Mouse (Mus musculus) limb, embryonic 12.5 days (tissue): ENCODE data around the gene Enpp1. TPM values are rescaled to one million over a fixed set of nuclear protein-coding genes. Genes with fewer than 3 reads are reported as not detected.

ENCODE experiments used
- ATAC-seq: fragments of 200-750 bp; cut with Nextera tagmentation; 2 replicates; pipeline ENCODE4 v1.8.0; 2017; ENCODE audit warnings: low read depth, moderate TSS enrichment; ENCODE audit not compliant: insufficient number of reproducible peaks, insufficient read depth, low FRiP score, low TSS enrichment
- H3K27ac ChIP-seq: fragments of 300-500 bp; sonication (generic); 2 replicates; pipeline ENCODE4 v1.5.1; 2016; ENCODE audit warnings: mild to moderate bottlenecking, moderate library complexity
- H3K27me3 ChIP-seq: fragments of 300-500 bp; sonication (generic); 2 replicates; pipeline ENCODE4 v1.6.1; 2016; ENCODE audit warnings: mild to moderate bottlenecking, moderate library complexity
- H3K36me3 ChIP-seq: fragments of 300-500 bp; sonication (generic); 2 replicates; pipeline ENCODE4 v1.6.1; 2016; ENCODE audit warnings: mild to moderate bottlenecking, moderate library complexity
- H3K4me1 ChIP-seq: fragments of 300-500 bp; sonication (generic); replicated peaks from 2 replicates; pipeline ENCODE4 v1.6.1; 2016
- H3K4me2 ChIP-seq: fragments of 300-500 bp; sonication (generic); 2 replicates; pipeline ENCODE4 v1.6.1; 2016; ENCODE audit warnings: mild to moderate bottlenecking, moderate library complexity
- H3K4me3 ChIP-seq: fragments of 300-500 bp; sonication (generic); replicated peaks from 2 replicates; pipeline ENCODE4 v1.5.1; 2016; ENCODE audit warnings: mild to moderate bottlenecking
- H3K9ac ChIP-seq: fragments of 300-500 bp; sonication (generic); replicated peaks from 2 replicates; pipeline ENCODE4 v1.6.1; 2016; ENCODE audit warnings: mild to moderate bottlenecking, moderate library complexity
- H3K9me3 ChIP-seq: fragments of 300-500 bp; sonication (generic); 2 replicates; pipeline ENCODE4 v1.6.1; 2016; ENCODE audit warnings: mild to moderate bottlenecking, moderate library complexity
- WGBS: fragments of 180-500 bp; shearing (Covaris S2); methylation state at CpG from one replicate; pipeline ENCODE4 v1.1.7; 2016; 5-methylcytosine and 5-hydroxymethylcytosine counted together
- polyA plus RNA-seq: library from polyadenylated mRNA; unstranded; fragments of >200 nt; fragmentation: Nextera tagmentation; extraction: Ambion mirVana; gene quantifications from 2 replicates; pipeline ENCODE4 v1.2.1, GENCODE M21; 2016

Enpp1 gene
- polyA plus RNA-seq, 1 experiment from 2014 or later, result 3.3 TPM

DNA sequence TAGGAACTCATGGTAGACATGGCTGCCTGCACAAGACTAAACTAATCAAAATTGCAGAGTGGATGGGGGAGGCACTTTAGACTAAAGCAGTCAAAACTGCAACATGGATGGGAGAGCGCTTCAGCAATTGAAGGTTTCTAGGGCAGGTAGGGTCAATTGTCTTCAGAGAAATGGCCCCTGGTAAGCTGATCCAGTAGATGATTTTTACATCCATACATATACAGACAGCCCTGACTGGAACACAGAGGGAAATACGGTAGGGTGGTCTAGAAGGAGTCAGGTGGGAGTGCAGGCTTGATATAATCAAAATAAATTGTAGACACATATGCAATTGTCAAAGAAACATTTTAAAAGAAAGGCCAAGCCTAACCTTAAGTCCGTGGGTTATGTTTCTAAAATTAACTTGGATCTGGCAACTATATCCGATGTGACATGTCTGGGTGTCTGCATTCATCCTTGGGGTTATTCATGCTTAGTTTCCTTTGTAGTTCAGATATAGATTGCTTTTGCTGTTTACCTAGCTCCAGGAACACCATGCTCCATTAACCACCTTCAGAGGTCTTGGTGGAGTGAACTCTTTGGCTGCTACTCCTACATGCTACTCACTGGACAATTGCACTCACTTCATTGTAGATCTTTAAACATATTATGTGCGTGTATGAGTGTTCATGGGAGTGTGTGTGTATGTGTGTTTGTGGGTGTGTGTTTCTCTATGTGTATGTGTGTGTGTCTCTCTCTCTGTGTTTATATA lies 23.2 kb upstream of the Enpp1 start:
- H3K9me3 ChIP-seq, result 0 out of 2 replicates have a peak, but pooled peaks cover 4% of the 10 kb centered on the region
- H3K9ac ChIP-seq, result no peak overlapping the region
- H3K4me1 ChIP-seq, result no peaks in the 10 kb centered on the region
- WGBS, result 95% methylated on average over 5 of the region's 5 CpGs
- no peaks in the 10 kb centered on the region for H3K36me3 ChIP-seq
- no peak overlapping the region for H3K4me2 ChIP-seq
- H3K27me3 ChIP-seq, result no peaks in the 10 kb centered on the region
- no peak for ATAC-seq
- H3K27ac ChIP-seq, result no peak overlapping the region
- no peak overlapping the region for H3K4me3 ChIP-seq

DNA sequence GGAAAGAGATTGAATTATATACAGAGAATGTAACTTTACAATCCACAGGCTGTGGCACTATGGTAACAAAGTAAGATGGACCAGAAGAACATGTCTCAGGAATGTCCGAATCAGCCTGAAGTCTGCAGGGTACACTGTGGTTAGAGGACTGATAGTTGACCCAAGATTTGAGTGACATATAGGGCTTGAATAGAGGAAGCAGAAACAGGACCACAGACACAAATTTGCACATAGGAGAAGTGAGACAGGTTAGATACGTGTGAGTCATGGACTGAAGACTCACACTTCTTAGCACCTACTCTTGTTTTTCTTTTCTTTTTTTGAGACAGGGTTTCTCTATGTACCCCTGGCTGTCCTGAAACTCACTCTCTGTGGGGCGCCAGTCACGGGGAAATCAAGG lies 15.5 kb upstream of the Enpp1 start:
- no peaks in the 10 kb centered on the region for H3K9me3 ChIP-seq
- 87% methylated on average over 4 of the region's 4 CpGs for whole genome bisulfite sequencing
- H3K36me3 ChIP-seq, result no peaks in the 10 kb centered on the region
- H3K4me2 ChIP-seq, result no peak overlapping the region
- ATAC-seq, result no peak
- no peaks in the 10 kb centered on the region for H3K4me1 ChIP-seq
- H3K27me3 ChIP-seq, result no peaks in the 10 kb centered on the region
- H3K9ac ChIP-seq, result no peak overlapping the region
- no peak overlapping the region for H3K4me3 ChIP-seq
- no peak overlapping the region for H3K27ac ChIP-seq

DNA sequence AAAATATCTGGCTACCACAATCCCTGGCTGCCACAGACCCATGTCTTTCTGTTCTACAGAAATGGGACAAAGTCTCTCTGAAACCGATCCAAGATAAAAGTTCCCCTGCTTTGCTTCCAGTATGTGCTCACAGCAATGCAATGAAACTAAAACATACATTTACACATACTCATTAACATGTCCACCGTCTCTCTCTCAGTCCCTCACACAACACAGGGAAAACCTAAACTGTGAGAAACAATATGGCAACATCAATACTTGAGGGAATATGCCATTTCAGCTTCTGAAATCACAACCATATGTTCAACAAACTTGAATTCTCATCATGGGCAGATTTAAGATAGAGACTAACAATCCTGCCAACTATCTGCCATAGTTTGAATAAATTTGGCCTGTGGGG lies 13.2 kb upstream of the Enpp1 start:
- no peaks in the 10 kb centered on the region for H3K4me1 ChIP-seq
- no peak overlapping the region for H3K4me2 ChIP-seq
- H3K9ac ChIP-seq, result no peak overlapping the region
- no peak overlapping the region for H3K4me3 ChIP-seq
- 95% methylated on average over 2 of the region's 2 CpGs for WGBS
- no peak overlapping the region for H3K27ac ChIP-seq
- no peaks in the 10 kb centered on the region for H3K27me3 ChIP-seq
- no peak for ATAC-seq
- H3K9me3 ChIP-seq, result no peaks in the 10 kb centered on the region
- H3K36me3 ChIP-seq, result no peaks in the 10 kb centered on the region

DNA sequence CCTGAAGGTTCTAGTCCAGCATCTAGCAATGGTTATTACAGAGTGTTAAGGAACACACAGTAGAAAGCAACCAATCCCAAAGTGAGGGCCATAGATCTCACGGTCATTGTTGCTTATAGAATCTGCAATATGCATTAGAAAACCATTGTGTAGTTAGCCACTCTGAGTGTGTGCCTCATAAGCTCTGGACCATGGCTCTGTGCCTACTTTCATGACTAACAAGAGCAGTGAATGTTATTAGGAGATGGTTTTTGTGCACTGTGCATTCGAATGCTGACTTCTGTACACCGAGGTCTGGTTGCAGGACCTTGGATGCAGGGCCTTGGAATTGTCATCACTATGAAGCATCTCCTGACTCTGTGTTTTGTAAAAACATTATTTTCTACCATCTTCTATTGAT lies 9.9 kb upstream of the Enpp1 start:
- Histone ChIP-seq H3K9me3 (no peaks in the 10 kb centered on the region), H3K9ac (no peak overlapping the region), H3K36me3 (no peaks in the 10 kb centered on the region), H3K27ac (no peak overlapping the region), H3K4me2 (no peak overlapping the region), H3K4me1 (no peaks in the 10 kb centered on the region), H3K4me3 (no peak overlapping the region), H3K27me3 (no peaks in the 10 kb centered on the region; the same call in 1 of the 2 replicates)
- 90% methylated on average over 3 of the region's 3 CpGs for WGBS
- no peak for ATAC-seq

DNA sequence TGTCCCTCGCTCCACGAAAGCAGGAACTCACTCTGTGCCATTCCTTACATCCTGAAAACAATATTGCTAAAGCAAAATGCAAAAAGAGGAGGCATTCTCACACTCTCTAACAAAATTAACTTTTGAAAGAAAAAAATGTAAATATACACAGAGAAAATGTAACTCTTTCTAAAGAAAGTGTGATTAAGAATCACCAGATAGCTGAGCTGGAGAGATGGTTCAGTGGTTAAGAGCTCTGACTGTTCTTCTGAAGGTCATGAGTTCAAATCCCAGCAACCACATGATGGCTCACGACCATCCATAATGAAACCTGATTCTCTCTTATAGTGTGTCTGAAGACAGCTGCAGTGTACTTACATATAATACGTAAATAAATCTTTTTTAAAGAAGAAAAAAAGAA lies 7.4 kb upstream of the Enpp1 start:
- no peak for ATAC-seq
- Histone ChIP-seq H3K9ac (no peak overlapping the region), H3K4me2 (no peak overlapping the region), H3K9me3 (no peaks in the 10 kb centered on the region), H3K4me3 (no peak overlapping the region), H3K4me1 (no peaks in the 10 kb centered on the region), H3K27me3 (no peaks in the 10 kb centered on the region; the same call in 1 of the 2 replicates), H3K36me3 (no peaks in the 10 kb centered on the region), H3K27ac (no peak overlapping the region)
- WGBS, result 83% methylated on average over 4 of the region's 4 CpGs

DNA sequence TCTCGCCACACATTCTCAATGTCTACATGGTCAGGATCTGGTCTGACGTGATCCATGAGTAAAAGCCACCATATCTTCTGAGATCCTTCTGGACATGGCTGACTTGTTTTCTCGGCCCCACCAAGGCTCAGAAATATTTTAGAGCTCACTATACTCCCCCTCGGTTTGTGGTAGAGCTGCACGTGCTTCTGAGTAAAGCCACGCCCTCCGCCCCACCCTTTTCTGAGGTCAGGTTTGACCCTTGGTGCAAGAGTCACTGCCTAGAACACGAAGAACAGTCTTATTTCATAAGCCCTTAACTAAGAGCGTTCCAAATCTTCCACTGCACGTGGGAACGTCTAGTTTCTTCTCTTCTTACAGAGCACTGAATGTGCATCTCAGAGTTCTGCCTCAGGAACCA lies 6.8 kb upstream of the Enpp1 start:
- 0 out of 2 replicates have a peak, but pooled peaks cover 2% of the 10 kb centered on the region for H3K4me1 ChIP-seq
- H3K9me3 ChIP-seq, result no peaks in the 10 kb centered on the region
- ATAC-seq, result no peak
- H3K36me3 ChIP-seq, result no peaks in the 10 kb centered on the region
- H3K9ac ChIP-seq, result no peak overlapping the region
- H3K4me3 ChIP-seq, result no peak overlapping the region
- H3K27ac ChIP-seq, result no peak overlapping the region
- WGBS, result 62% methylated on average over 11 of the region's 11 CpGs
- no peaks in the 10 kb centered on the region; the same call in 1 of the 2 replicates for H3K27me3 ChIP-seq
- peak overlapping the region; percentile 17; the same call in 1 of the 2 replicates for H3K4me2 ChIP-seq

DNA sequence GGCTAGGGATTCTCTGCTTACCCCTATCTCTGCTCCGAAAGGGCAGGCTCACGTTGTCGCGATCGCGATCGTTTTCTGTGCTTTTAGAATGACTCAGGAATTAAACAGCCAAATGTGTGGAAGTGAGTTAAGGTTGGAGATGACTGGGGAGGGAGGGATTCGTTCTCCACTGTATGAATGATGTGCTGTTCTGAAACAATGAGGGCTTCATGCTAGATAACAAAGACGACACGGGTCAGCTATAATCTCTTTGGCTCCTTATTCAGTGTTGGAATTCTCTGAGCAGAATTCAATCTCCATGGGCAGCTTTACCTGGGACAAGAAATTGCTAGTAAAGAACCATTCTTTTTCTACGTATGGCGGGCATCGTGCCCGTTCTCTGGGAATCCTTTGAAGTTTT lies 6.1 kb upstream of the Enpp1 start:
- no peak overlapping the region for H3K27ac ChIP-seq
- H3K36me3 ChIP-seq, result no peaks in the 10 kb centered on the region
- H3K4me1 ChIP-seq, result 0 out of 2 replicates have a peak, but pooled peaks cover 2% of the 10 kb centered on the region
- no peak overlapping the region for H3K4me3 ChIP-seq
- 60% methylated on average over 14 of the region's 14 CpGs for WGBS
- H3K9me3 ChIP-seq, result no peaks in the 10 kb centered on the region
- no peak overlapping the region for H3K9ac ChIP-seq
- no peak overlapping the region for H3K4me2 ChIP-seq
- ATAC-seq, result no peak
- H3K27me3 ChIP-seq, result no peaks in the 10 kb centered on the region; the same call in 1 of the 2 replicates

DNA sequence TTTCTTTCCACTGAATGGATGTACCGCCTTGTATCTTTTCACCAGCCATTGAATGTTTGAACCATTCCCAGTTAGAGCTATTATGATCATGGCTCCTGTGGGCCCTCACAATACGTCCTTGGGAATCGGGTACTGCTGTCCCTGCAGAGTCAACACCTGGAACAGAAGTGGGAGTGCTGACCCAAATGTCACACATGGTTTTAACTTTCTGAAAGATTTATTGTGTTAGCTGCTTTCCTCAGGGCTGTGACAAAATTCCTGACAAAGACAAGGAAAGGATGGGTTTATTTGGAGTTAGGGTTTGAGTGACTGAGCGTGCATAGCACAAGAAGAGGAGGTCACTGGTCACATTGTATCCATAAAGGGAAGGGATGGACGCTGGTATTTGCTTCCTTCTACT lies 4.3 kb upstream of the Enpp1 start:
- ATAC-seq, result no peak
- H3K4me3 ChIP-seq, result no peak overlapping the region
- no peaks in the 10 kb centered on the region for H3K36me3 ChIP-seq
- H3K4me1 ChIP-seq, result peaks cover 4% of the 10 kb centered on the region; the same call in 1 of the 2 replicates
- no peak overlapping the region for H3K4me2 ChIP-seq
- H3K27me3 ChIP-seq, result no peaks in the 10 kb centered on the region; the same call in 1 of the 2 replicates
- no peaks in the 10 kb centered on the region for H3K9me3 ChIP-seq
- WGBS, result 71% methylated on average over 5 of the region's 5 CpGs
- H3K27ac ChIP-seq, result no peak overlapping the region
- H3K9ac ChIP-seq, result no peak overlapping the region

DNA sequence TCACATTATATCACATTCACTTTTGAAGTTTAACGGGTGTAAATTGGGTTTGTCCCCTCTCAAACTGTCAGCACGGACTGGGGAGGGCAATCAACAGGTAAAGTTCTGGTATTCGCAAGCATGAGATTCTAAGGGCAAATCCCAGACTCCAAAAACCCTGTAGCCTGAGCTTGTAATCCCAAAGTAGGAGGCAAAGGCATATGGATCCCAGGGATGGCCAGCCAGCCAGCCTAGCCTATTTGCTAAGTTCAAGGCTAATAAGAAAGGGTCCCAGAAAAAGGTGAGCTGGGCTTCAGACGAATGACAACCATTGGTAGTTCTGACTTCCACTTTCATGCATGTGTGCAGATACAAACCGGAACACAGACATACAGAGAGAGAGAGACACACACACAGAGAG lies 942 bp upstream of the Enpp1 start:
- H3K4me1 ChIP-seq, result peaks cover 9% of the 10 kb centered on the region
- no peak overlapping the region for H3K4me2 ChIP-seq
- WGBS, result 66% methylated on average over 5 of the region's 5 CpGs
- no peaks in the 10 kb centered on the region for H3K9me3 ChIP-seq
- H3K27ac ChIP-seq, result no peak overlapping the region
- no peak overlapping the region for H3K4me3 ChIP-seq
- no peak overlapping the region for H3K9ac ChIP-seq
- ATAC-seq, result no peak
- H3K36me3 ChIP-seq, result no peaks in the 10 kb centered on the region
- H3K27me3 ChIP-seq, result peaks cover 3% of the 10 kb centered on the region; the same call in 1 of the 2 replicates

DNA sequence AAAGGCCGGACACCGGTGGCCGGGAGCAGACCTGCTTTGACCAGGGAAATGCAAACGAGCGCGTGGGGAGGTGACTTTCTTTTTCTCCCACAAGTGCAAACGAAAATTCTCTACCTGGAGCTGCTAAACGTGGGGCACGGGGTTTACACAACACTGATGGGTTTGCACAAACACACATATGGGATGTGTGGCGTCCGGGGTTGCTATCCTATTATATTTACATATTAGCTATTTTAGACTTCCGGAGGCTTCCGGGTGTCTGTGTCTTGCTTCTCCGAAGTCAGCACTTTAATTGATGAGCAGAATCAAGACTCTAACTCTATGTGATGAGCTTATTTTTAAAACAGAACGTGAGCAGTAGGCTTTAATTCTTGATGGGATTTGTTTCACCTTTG lies 405 bp upstream of the Enpp1 start:
- ATAC-seq, result no peak
- Histone ChIP-seq H3K27me3 (peaks cover 3% of the 10 kb centered on the region; the same call in 1 of the 2 replicates), H3K9ac (peak overlapping the region; percentile 75; the same call in 1 of the 2 replicates), H3K4me1 (peaks cover 9% of the 10 kb centered on the region), H3K36me3 (no peaks in the 10 kb centered on the region), H3K4me2 (peak overlapping the region; percentile 96), H3K27ac (no peak overlapping the region), H3K4me3 (peak overlapping the region; percentile 68), H3K9me3 (no peaks in the 10 kb centered on the region)
- WGBS, result 16% methylated on average over 15 of the region's 15 CpGs

DNA sequence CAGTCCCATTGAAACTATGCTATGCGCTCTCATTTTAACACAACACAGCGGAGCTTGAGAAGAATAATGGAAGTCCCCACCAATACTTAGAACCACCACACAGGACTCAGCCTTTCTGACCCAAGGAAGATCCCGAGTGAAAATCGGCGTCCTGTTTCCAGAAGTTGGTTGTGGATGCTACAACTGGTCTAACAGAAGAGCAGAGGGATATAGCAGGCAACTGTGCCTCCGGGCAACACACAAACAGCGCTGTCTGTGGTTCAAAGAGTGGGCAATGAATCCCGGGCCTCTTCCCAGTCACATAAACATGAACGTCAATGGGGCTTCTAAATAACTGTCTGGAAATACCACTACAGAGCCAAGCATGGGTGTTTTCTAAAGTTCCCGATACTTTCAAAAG lies 888 bp downstream of the Enpp1 start:
- Histone ChIP-seq H3K9ac (peak overlapping the region; percentile 75; the same call in 1 of the 2 replicates), H3K27ac (no peak overlapping the region)
- 17% methylated on average over 10 of the region's 10 CpGs for WGBS

More for the DNA sequence above, 888 bp downstream of the Enpp1 start:
- H3K4me3 ChIP-seq, result peak overlapping the region; percentile 68
- H3K9me3 ChIP-seq, result no peaks in the 10 kb centered on the region
- H3K4me1 ChIP-seq, result peaks cover 9% of the 10 kb centered on the region
- H3K27me3 ChIP-seq, result peaks cover 3% of the 10 kb centered on the region; the same call in 1 of the 2 replicates
- ATAC-seq, result no peak
- no peaks in the 10 kb centered on the region for H3K36me3 ChIP-seq
- peak overlapping the region; percentile 96 for H3K4me2 ChIP-seq
